Mouse (Mus musculus): ENCODE data around the gene Nupr1.
A peak's percentile ranks its signal among the peaks of the same experiment; 100 is the strongest.

- TF ChIP-seq POLR2A (IDR thresholded peaks at IDR 0.05; ENCODE audit: control insufficient read depth in 1 of 2, insufficient read depth in 1 of 2, low read depth in 1 of 2, low read length in 2 of 2, poor library complexity in 1 of 2) (no peak), POLR2AphosphoS5 (IDR thresholded peaks at IDR 0.05; ENCODE audit: borderline replicate concordance, low read depth, low read length) (no peak), MAZ (IDR thresholded peaks at IDR 0.05; ENCODE audit: low read depth, low read length) (no peak), ZC3H11A (IDR thresholded peaks at IDR 0.05; ENCODE audit: low read depth, low read length) (no peak), CTCF (IDR thresholded peaks at IDR 0.05 in 2 of 3, conservative IDR thresholded peaks at IDR 0.05 in 1 of 3; ENCODE audit: control insufficient read depth in 1 of 3, insufficient read depth in 1 of 3, low read depth in 2 of 3, low read length in 3 of 3, poor library complexity in 1 of 3, severe bottlenecking in 1 of 3) (no peak), MEF2A (IDR thresholded peaks at IDR 0.05; ENCODE audit: extremely low read depth, insufficient replicate concordance, low read depth, low read length, poor library complexity, severe bottlenecking) (no peak), GATA1 (IDR thresholded peaks at IDR 0.05; ENCODE audit: low read depth, low read length) (peak; percentile 79), E2F4 (IDR thresholded peaks at IDR 0.05; ENCODE audit: borderline replicate concordance, low read depth, low read length) (no peak), MXI1 (IDR thresholded peaks at IDR 0.05; ENCODE audit: low read depth, low read length) (no peak)
Measured at GRCm38 (mm10) chr7:126581661-126582060, 49.0 kb downstream of the Nupr1 start.

Measured in MEL (cell line).